Mouse (Mus musculus) liver, embryonic 12.5 days (tissue): ENCODE results near the gene Dthd1. TPM values are rescaled to one million over a fixed set of nuclear protein-coding genes. Genes with fewer than 3 reads are reported as not detected.

Experiments
- ATAC-seq: fragments of 200-750 bp; cut with Nextera tagmentation; 2 replicates; pipeline ENCODE4 v1.8.0; 2017; ENCODE audit warnings: moderate number of reproducible peaks, mild to moderate bottlenecking, moderate library complexity
- H3K27ac ChIP-seq: fragments of 300-500 bp; sonication (generic); 2 replicates; pipeline ENCODE4 v1.5.1; 2016; ENCODE audit warnings: mild to moderate bottlenecking
- H3K27me3 ChIP-seq: fragments of 300-500 bp; sonication (generic); replicated peaks from 2 replicates; pipeline ENCODE4 v1.6.1; 2016; ENCODE audit warnings: mild to moderate bottlenecking, moderate library complexity
- H3K36me3 ChIP-seq: fragments of 300-500 bp; sonication (generic); 2 replicates; pipeline ENCODE4 v1.6.1; 2016; ENCODE audit warnings: mild to moderate bottlenecking, moderate library complexity
- H3K4me1 ChIP-seq: fragments of 300-500 bp; sonication (generic); 2 replicates; pipeline ENCODE4 v1.6.1; 2016
- H3K4me2 ChIP-seq: fragments of 300-500 bp; sonication (generic); 2 replicates; pipeline ENCODE4 v1.6.1; 2016; ENCODE audit warnings: mild to moderate bottlenecking, moderate library complexity
- H3K4me3 ChIP-seq: fragments of 300-500 bp; sonication (generic); 2 replicates; pipeline ENCODE4 v1.5.1; 2016; ENCODE audit warnings: mild to moderate bottlenecking, moderate library complexity
- H3K9ac ChIP-seq: fragments of 300-500 bp; sonication (generic); 2 replicates; pipeline ENCODE4 v1.6.1; 2016; ENCODE audit warnings: mild to moderate bottlenecking, moderate library complexity
- H3K9me3 ChIP-seq: fragments of 300-500 bp; sonication (generic); replicated peaks from 2 replicates; pipeline ENCODE4 v1.6.1; 2016; ENCODE audit warnings: mild to moderate bottlenecking, moderate library complexity
- WGBS: fragments of 180-500 bp; shearing (Covaris S2); methylation state at CpG from one replicate; pipeline ENCODE4 v1.1.7; 2016; ENCODE audit not compliant: insufficient replicate concordance; 5-methylcytosine and 5-hydroxymethylcytosine counted together
- polyA plus RNA-seq: library from polyadenylated mRNA; unstranded; fragments of >200 nt; fragmentation: Nextera tagmentation; extraction: Ambion mirVana; gene quantifications from 2 replicates; pipeline ENCODE4 v1.2.1, GENCODE M21; 2016

The Dthd1 gene
- polyA plus RNA-seq, 1 experiment from 2014 or later, result not detected

GRCm38 (mm10) chr5:62895326-62895725, 81.7 kb downstream of the Dthd1 start:
- no peaks in the 10 kb centered on the region for H3K27me3 ChIP-seq
- H3K4me3 ChIP-seq, result no peak overlapping the region
- H3K9ac ChIP-seq, result no peak overlapping the region
- no peak overlapping the region for H3K4me2 ChIP-seq
- no peaks in the 10 kb centered on the region for H3K9me3 ChIP-seq
- H3K36me3 ChIP-seq, result no peaks in the 10 kb centered on the region
- H3K4me1 ChIP-seq, result no peaks in the 10 kb centered on the region
- no peak for ATAC-seq
- WGBS, result 46% methylated on average over 3 of the region's 3 CpGs
- no peak overlapping the region for H3K27ac ChIP-seq

- H3K36me3 ChIP-seq, result no peaks in the 10 kb centered on the region
- WGBS, result 60% methylated on average over 2 of the region's 2 CpGs
- no peak for ATAC-seq
Measured at GRCm38 (mm10) chr5:62906954-62907353, 93.3 kb downstream of the Dthd1 start.

GRCm38 (mm10) chr5:62909074-62909473, 95.5 kb downstream of the Dthd1 start:
- Histone ChIP-seq H3K27me3 (no peaks in the 10 kb centered on the region), H3K9ac (no peak overlapping the region), H3K9me3 (no peaks in the 10 kb centered on the region), H3K36me3 (no peaks in the 10 kb centered on the region), H3K4me3 (no peak overlapping the region), H3K4me1 (no peaks in the 10 kb centered on the region), H3K27ac (no peak overlapping the region), H3K4me2 (no peak overlapping the region)
- ATAC-seq, result no peak
- WGBS, result 71% methylated on average over 5 of the region's 5 CpGs

More at GRCm38 (mm10) chr5:62906954-62907353, 93.3 kb downstream of the Dthd1 start:
- no peak overlapping the region for H3K4me3 ChIP-seq
- no peaks in the 10 kb centered on the region for H3K9me3 ChIP-seq
- no peaks in the 10 kb centered on the region for H3K4me1 ChIP-seq
- no peak overlapping the region for H3K4me2 ChIP-seq
- H3K27me3 ChIP-seq, result no peaks in the 10 kb centered on the region
- H3K9ac ChIP-seq, result no peak overlapping the region
- no peak overlapping the region for H3K27ac ChIP-seq

GRCm38 (mm10) chr5:62924616-62925015, 111.0 kb downstream of the Dthd1 start:
- ATAC-seq, result no peak
- Histone ChIP-seq H3K27me3 (no peaks in the 10 kb centered on the region), H3K36me3 (no peaks in the 10 kb centered on the region), H3K4me3 (no peak overlapping the region), H3K4me2 (no peak overlapping the region), H3K9ac (no peak overlapping the region), H3K4me1 (no peaks in the 10 kb centered on the region), H3K9me3 (no peaks in the 10 kb centered on the region), H3K27ac (no peak overlapping the region)

Other genes with a start within 250 kb of the Dthd1 start
- gene Arap2, start 47.7 kb upstream of the Dthd1 start, polyA plus RNA-seq, result 2.8 and 3.2 TPM in 2 replicates